Mouse (Mus musculus) megakaryocyte, embryonic 14.5 days (primary cell): ENCODE data around the gene Slc23a4.

Experiments used
- FLI1 ChIP-seq: IDR thresholded peaks from 2 replicates; pipeline ENCODE4 v1.6.1; 2012; ENCODE audit warnings: low read length, inconsistent platforms, mixed read lengths
- GATA1 ChIP-seq: IDR thresholded peaks from 3 replicates; pipeline ENCODE4 v1.6.1; 2012; ENCODE audit warnings: mixed read lengths, low read length, inconsistent platforms, borderline replicate concordance

DNA sequence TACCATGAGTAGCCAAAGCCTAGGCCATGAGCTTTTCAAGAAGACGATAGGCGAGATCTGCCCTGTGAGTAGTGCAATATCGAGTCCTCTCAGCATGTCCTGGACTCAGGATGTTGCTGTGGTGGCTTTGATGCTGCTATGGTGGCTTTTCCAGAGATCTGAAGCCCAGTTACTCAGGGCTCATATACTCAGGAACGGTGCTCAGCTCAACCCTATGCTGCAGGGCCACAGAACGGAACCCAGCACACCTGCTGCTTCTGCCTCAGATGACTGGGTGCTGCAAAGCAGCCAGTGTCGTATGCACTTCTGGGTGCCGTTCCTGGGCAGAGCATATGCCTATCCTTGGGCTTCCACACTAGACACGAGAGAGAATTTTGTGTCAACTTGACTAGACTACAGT is 48.8 kb downstream of the Slc23a4 start:
- TF ChIP-seq GATA1 (no peak), FLI1 (no peak)
